Comparison of ENCODE assay signal across 7 mouse cellular contexts in the genomic region with DNA sequence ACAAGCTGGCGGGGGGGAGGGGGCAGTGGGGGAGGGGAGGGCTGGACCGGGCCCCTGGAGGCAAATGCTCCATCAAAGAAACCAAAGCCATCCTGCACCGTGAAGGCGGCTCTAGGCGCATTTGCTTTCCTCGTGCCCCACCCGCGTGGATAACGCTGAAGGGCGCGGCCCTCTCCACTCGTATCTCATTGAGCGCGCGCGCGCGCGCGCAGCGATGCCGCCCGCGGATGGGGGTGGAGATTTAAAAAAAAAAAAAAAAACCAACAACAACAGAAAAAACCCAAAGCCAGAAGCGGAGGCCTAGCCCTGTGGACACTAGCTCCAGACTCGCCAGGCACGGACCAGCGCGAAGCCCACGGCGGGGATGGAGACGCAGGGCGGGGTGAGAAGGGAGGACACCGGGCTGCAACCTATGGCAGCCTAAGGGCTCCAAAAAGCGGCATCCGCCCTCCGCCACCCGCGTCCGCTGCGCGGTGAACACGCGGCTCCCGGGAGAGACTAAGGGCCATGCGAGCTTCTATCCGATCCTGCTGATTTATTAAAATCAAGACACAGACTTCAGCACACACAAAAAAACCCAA. TPM values are rescaled to one million over a fixed set of nuclear protein-coding genes. Genes with fewer than 3 reads are reported as not detected.
A peak's percentile ranks its signal among the peaks of the same experiment; 100 is the strongest.
DNase-seq lines count a peak whose midpoint lies in the region; ATAC-seq and TF ChIP-seq lines count a peak whose summit lies in the region.

No protein-coding gene starts in this region.

- no peak for ATAC-seq in G1E (ENCODE audit: extremely low read depth, insufficient number of reproducible peaks, low FRiP score, poor library complexity, severe bottlenecking)
- no peak for ATAC-seq in intestine, embryonic 16.5 days
- no peak for ATAC-seq in midbrain, embryonic 13.5 days

- TF ChIP-seq CTCF in G1E (IDR thresholded peaks at IDR 0.05; ENCODE audit: low read depth, low read length), result no peak
- no peak for TF ChIP-seq CTCF in cerebellum, adult 2 months (IDR thresholded peaks at IDR 0.05; ENCODE audit: borderline replicate concordance, insufficient read depth, low read depth, low read length)
- no peak for TF ChIP-seq CTCF in testis, adult 2 months (IDR thresholded peaks at IDR 0.05; ENCODE audit: control insufficient read depth, insufficient read depth, insufficient replicate concordance, low read depth, low read length)

- no peak for TF ChIP-seq POLR2A in cerebellum, adult 2 months (IDR thresholded peaks at IDR 0.05; ENCODE audit: borderline replicate concordance, insufficient read depth, low read length)
- no peak for TF ChIP-seq POLR2A in testis, adult 2 months (IDR thresholded peaks at IDR 0.05; ENCODE audit: control insufficient read depth, low read depth, low read length)

- H3K36me3 ChIP-seq in G1E (replicated peaks), result no peaks in the 10 kb centered on the region
- H3K36me3 ChIP-seq in intestine, embryonic 16.5 days (ENCODE audit: control insufficient read depth, insufficient read depth, low read length), result no peaks in the 10 kb centered on the region
- peaks cover 55% of the 10 kb centered on the region for H3K36me3 ChIP-seq in limb, embryonic 10.5 days
- peaks cover 14% of the 10 kb centered on the region for H3K36me3 ChIP-seq in midbrain, embryonic 13.5 days
- no peaks in the 10 kb centered on the region for H3K36me3 ChIP-seq in testis, adult 2 months (ENCODE audit: control insufficient read depth, insufficient read depth, low read length)

- no peak overlapping the region for H3K27ac ChIP-seq in cerebellum, adult 2 months (ENCODE audit: insufficient read depth, low read length)
- H3K27ac ChIP-seq in intestine, embryonic 16.5 days (ENCODE audit: low read length), result peak overlapping the region; percentile 74
- peak overlapping the region; percentile 99 for H3K27ac ChIP-seq in limb, embryonic 10.5 days
- H3K27ac ChIP-seq in midbrain, embryonic 13.5 days, result peak overlapping the region; percentile 97
- H3K27ac ChIP-seq in testis, adult 2 months (ENCODE audit: control insufficient read depth, insufficient read depth, low read depth, low read length), result no peak overlapping the region

- H3K9me3 ChIP-seq in G1E (replicated peaks), result peaks cover 56% of the 10 kb centered on the region
- no peaks in the 10 kb centered on the region for H3K9me3 ChIP-seq in intestine, embryonic 16.5 days (ENCODE audit: control insufficient read depth, low read length)
- no peaks in the 10 kb centered on the region for H3K9me3 ChIP-seq in limb, embryonic 10.5 days (replicated peaks)
- H3K9me3 ChIP-seq in midbrain, embryonic 13.5 days, result no peaks in the 10 kb centered on the region

- H3K4me2 ChIP-seq in intestine, embryonic 16.5 days (ENCODE audit: low read depth, low read length), result peak overlapping the region; percentile 89
- H3K4me2 ChIP-seq in midbrain, embryonic 13.5 days (replicated peaks), result peak overlapping the region; percentile 90

- H3K4me1 ChIP-seq in G1E (ENCODE audit: insufficient read depth, low read depth, low read length), result no peaks in the 10 kb centered on the region
- H3K4me1 ChIP-seq in cerebellum, adult 2 months (ENCODE audit: control insufficient read depth, insufficient read depth, low read length), result peaks cover 3% of the 10 kb centered on the region; the same call in 1 of the 2 replicates
- H3K4me1 ChIP-seq in intestine, embryonic 16.5 days (ENCODE audit: control insufficient read depth, insufficient read depth, low read length), result 0 out of 2 replicates have a peak, but pooled peaks cover 2% of the 10 kb centered on the region
- H3K4me1 ChIP-seq in limb, embryonic 10.5 days, result peaks cover 30% of the 10 kb centered on the region
- peaks cover 25% of the 10 kb centered on the region for H3K4me1 ChIP-seq in midbrain, embryonic 13.5 days (replicated peaks)
- peaks cover 24% of the 10 kb centered on the region for H3K4me1 ChIP-seq in testis, adult 2 months (ENCODE audit: control insufficient read depth, insufficient read depth, low read length)

- H3K4me3 ChIP-seq in G1E (ENCODE audit: low read depth, low read length), result peak overlapping the region; percentile 45; the same call in 1 of the 2 replicates
- H3K4me3 ChIP-seq in cerebellum, adult 2 months (replicated peaks; ENCODE audit: insufficient read depth, low read depth, low read length), result peak overlapping the region; percentile 79
- peak overlapping the region; percentile 71 for H3K4me3 ChIP-seq in intestine, embryonic 16.5 days (ENCODE audit: low read length)
- peak overlapping the region; percentile 100 for H3K4me3 ChIP-seq in limb, embryonic 10.5 days
- peak overlapping the region; percentile 100 for H3K4me3 ChIP-seq in midbrain, embryonic 13.5 days (replicated peaks)
- peak overlapping the region; percentile 88 for H3K4me3 ChIP-seq in testis, adult 2 months (ENCODE audit: control insufficient read depth, low read depth, low read length)

- no peak for DNase-seq in G1E (ENCODE audit: low spot score)
- peak; percentile 61 to 63 for DNase-seq in cerebellum, adult 2 months
- peak; percentile 21 to 61 for DNase-seq in frontal cortex, adult 2 months (ENCODE audit: extremely low spot score in 1 of 2, low spot score in 1 of 2)
- peak; percentile 71 for DNase-seq in limb, embryonic 10.5 days (ENCODE audit: low spot score)

- H3K9ac ChIP-seq in intestine, embryonic 16.5 days (ENCODE audit: low read depth, low read length), result peak overlapping the region; percentile 79
- peak overlapping the region; percentile 100 for H3K9ac ChIP-seq in midbrain, embryonic 13.5 days (replicated peaks)

- WGBS in cerebellum, adult 2 months, result under 1% methylated on average over 47 of the region's 47 CpGs
- under 1% methylated on average over 47 of the region's 47 CpGs for WGBS in intestine, embryonic 16.5 days
- under 1% methylated on average over 47 of the region's 47 CpGs for WGBS in limb, embryonic 10.5 days
- WGBS in midbrain, embryonic 13.5 days, result under 1% methylated on average over 47 of the region's 47 CpGs

- H3K27me3 ChIP-seq in G1E (ENCODE audit: insufficient read depth, low read length), result no peaks in the 10 kb centered on the region; the same call in 1 of the 2 replicates
- H3K27me3 ChIP-seq in cerebellum, adult 2 months (ENCODE audit: control insufficient read depth, insufficient read depth, low read length), result peaks cover 7% of the 10 kb centered on the region
- no peaks in the 10 kb centered on the region for H3K27me3 ChIP-seq in intestine, embryonic 16.5 days (replicated peaks; ENCODE audit: control insufficient read depth, insufficient read depth, low read length)
- H3K27me3 ChIP-seq in limb, embryonic 10.5 days (ENCODE audit: low read depth, poor library complexity, severe bottlenecking), result no peaks in the 10 kb centered on the region
- no peaks in the 10 kb centered on the region for H3K27me3 ChIP-seq in midbrain, embryonic 13.5 days
- no peaks in the 10 kb centered on the region for H3K27me3 ChIP-seq in testis, adult 2 months (ENCODE audit: control insufficient read depth, insufficient read depth, low read length)

RNA-seq across cellular contexts. Expression of gene Sox11, which starts 3.1 kb away (rescaled TPM):
- total RNA-seq in G1E (2014; fragmentation: Nextera tagmentation), result 0.30 TPM in 1 of 2 replicates, not detected in the other
- total RNA-seq in G1E (2017), result 0.05 TPM in 1 of 2 replicates, not detected in the other
- not detected in 2 replicates for polyA plus RNA-seq in G1E (2012)
- polyA plus RNA-seq in cerebellum, adult 2 months (2012; rRNA removed), result 1.5 and 2.0 TPM in 2 replicates
- polyA plus RNA-seq in frontal cortex, adult 2 months (2012; rRNA removed), result 11.8 and 12.4 TPM in 2 replicates
- polyA plus RNA-seq in intestine, embryonic 16.5 days (2015; fragmentation: Nextera tagmentation; extraction: Ambion mirVana), result 20.9 and 23.0 TPM in 2 replicates
- 201 and 255 TPM in 2 replicates for polyA plus RNA-seq in limb, embryonic 10.5 days (2016; fragmentation: Nextera tagmentation; extraction: Ambion mirVana)
- polyA plus RNA-seq in midbrain, embryonic 13.5 days (2015; fragmentation: Nextera tagmentation; extraction: Ambion mirVana), result 748 and 776 TPM in 2 replicates
- 0.20 and 0.21 TPM in 2 replicates for polyA plus RNA-seq in testis, adult 2 months (2012; rRNA removed)

Comparison
In these comparisons a context has a peak if more than half of its experiments do, and no peak if none do; other contexts are left out.
1. H3K4me3 ChIP-seq: peak in every context shown above with its lines; median percentile 100 in limb, embryonic 10.5 days; 100 in midbrain, embryonic 13.5 days; 88 in testis, adult 2 months; 79 in cerebellum, adult 2 months; 71 in intestine, embryonic 16.5 days; 45 in G1E.
2. H3K27ac ChIP-seq: peak in intestine, embryonic 16.5 days (single experiment), limb, embryonic 10.5 days (single experiment) and midbrain, embryonic 13.5 days (single experiment); none in cerebellum, adult 2 months (single experiment) and testis, adult 2 months (single experiment).